Mouse (Mus musculus) liver, embryonic 14.5 days (tissue): ENCODE measurements at regions not wholly inside any gene's neighbourhood (a gene's known extent, or its start where the extent isn't known, plus 50 kb on each side); places are given as distances from the start of the nearest gene placed in this dataset.

Experiments used
- CTCF ChIP-seq: IDR thresholded peaks from 2 replicates; pipeline ENCODE4 v1.5.1; 2016; ENCODE audit warnings: antibody characterized with exemption, low read depth, control low read depth
- EP300 ChIP-seq: IDR thresholded peaks from 2 replicates; pipeline ENCODE4 v1.6.1; 2016; ENCODE audit warnings: antibody characterized with exemption, low read depth

- no peak for TF ChIP-seq CTCF
- TF ChIP-seq EP300 = no peak
Measured at GRCm38 (mm10) chr4:125266212-125266611, 138.6 kb upstream of the Zc3h12a start.
